ENCODE assay signal across 12 mouse cellular contexts in the genomic region with DNA sequence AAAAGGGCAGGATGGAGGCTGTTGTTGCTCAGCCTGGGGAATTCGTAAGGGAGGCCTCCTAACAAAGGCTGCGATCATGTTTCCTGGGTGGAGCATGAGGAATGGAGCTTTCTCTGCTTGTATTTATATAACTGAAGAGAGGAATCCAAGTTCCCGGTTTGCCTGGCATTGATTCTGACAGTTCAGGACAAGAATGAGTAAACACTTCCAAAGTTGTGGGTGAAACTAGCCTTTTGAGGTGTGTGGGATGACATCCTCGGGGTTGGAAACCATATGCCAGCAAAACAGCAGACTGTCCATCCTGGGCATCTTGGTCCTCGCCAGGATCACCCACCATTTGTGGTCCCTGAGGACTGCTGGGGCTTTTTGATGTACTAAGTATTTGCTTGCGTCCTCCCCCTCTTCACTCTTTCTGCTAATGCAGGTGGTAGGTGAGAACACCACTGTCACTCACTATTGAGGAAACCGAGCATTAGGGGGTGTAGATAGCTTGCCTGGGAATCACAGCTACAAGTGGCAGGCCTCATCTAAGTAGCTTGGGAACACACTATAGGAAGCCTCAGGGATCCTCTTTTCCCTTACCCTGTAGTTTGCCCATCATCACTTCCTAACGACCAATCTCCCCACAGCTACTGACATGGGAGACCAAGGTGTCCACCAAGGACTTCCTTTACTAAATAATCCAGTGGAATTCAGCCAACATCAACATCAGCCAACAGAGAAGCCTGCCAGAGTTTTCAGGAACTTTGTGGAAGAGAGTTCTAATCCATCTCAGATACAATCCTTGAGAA.
A peak's percentile ranks its signal among the peaks of the same experiment; 100 is the strongest.
DNase-seq lines count a peak whose midpoint lies in the region.
"Had no signal": no experiment of that assay in that cellular context is flagged by ENCODE, and none has a peak within 500 bp of the region (broad histone marks: within the 10 kb centered on the region; RNA-seq: fewer than 3 reads in every experiment).

No protein-coding gene starts in this region.

- intact Hi-C loops in left cerebral cortex, postnatal 10 days (cut with DNase I): no loop called here

- peak; percentile 59 to 73 for DNase-seq in frontal cortex, adult 2 months (ENCODE audit: extremely low spot score in 1 of 2, low spot score in 1 of 2)
- no peak for DNase-seq in frontal cortex, postnatal 10 days (ENCODE audit: low spot score in 2 of 2)
- peak; percentile 47 to 60 for DNase-seq in left cerebral cortex, adult 18-20 months (ENCODE audit: low spot score in 2 of 2)
- DNase-seq in left cerebral cortex, postnatal 10 days (ENCODE audit: extremely low spot score in 1 of 2, low spot score in 2 of 2): no peak
- peak; percentile 9 for DNase-seq in urinary bladder, postnatal 14 days (ENCODE audit: low spot score)
- no peak for DNase-seq in urinary bladder, postnatal 4 days (ENCODE audit: low spot score in 2 of 2)
- DNase-seq in ovary, postnatal 14 days (ENCODE audit: low spot score): no peak
- DNase-seq in embryo, embryonic 10.5 days (ENCODE audit: low spot score): no peak
- DNase-seq: adrenal gland, postnatal 36 days; cerebellum, postnatal 10 days; liver, postnatal 0 days; thymus, postnatal 14 days had no signal

Comparison
In these comparisons a context has a peak if more than half of its experiments do, and no peak if none do; other contexts are left out.
1. DNase-seq: peak in frontal cortex, adult 2 months (2 of 2), left cerebral cortex, adult 18-20 months (2 of 2) and urinary bladder, postnatal 14 days (single experiment); none in frontal cortex, postnatal 10 days (0 of 2), left cerebral cortex, postnatal 10 days (0 of 2), urinary bladder, postnatal 4 days (0 of 2), ovary, postnatal 14 days (single experiment) and embryo, embryonic 10.5 days (single experiment).